Mouse (Mus musculus): ENCODE measurements around the gene Nxnl1.

Nxnl1 gene

DNA sequence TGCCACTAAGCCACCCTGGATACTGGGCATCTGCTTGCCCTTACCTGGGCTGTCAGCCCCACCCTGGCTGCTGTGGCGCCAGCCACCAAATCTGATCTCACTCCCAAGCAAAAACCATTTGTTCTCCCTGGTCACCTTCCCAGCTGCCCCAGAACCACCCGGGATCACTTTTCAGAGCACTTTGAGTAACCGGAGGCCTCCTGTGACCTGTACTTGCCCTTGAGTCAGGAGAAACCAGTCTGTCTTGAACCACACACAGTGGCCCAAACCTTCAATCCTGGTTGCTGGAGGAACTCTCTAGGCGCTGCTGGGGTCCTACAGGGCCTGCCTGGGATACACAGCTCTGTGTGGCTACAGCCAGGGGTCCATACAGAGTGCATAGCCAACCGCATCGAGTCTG lies 13.6 kb downstream of the Nxnl1 start:
- no peak for DNase-seq

DNA sequence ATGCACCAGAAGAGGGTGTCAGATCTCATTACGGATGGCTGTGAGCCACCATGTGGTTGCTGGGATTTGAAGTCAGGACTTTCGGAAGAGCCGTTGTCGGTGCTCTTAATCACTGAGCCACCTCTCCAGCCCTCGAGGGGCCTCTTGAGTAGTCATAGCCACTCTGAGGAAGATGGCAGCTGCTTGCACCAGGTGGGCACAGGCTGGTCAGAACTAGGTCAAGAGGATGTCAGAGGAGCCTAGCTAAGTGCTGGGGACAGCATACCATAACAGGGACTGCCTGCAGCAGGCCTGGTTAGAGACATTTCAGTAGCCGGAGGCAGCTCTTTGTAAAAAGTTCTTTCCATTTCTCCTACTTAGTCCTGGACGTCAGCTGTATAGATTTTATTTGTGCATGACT lies 15.6 kb downstream of the Nxnl1 start:
- no peak for DNase-seq

GRCm38 (mm10) chr8:71547590-71547989 lies 18.8 kb downstream of the Nxnl1 start:
- DNase-seq, result no peak

DNA sequence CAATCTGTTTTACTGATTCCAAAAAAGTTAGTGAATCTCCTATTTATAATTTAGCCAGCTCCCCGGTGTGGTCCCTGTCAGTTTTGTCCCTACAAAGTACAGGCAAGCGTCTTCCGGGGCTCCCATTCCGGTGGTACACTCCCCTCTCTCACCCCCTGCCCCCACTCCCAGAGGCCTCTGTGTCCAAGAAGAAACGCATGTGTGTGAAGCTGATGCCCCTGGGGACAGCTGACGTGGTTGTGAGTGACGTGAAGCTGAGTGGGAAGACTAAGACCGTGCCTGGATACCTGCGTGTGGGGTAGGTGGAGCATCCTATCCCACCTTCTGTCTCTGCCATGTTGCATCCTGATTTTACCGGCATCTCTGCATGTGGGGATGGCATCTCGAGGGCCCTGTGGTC lies 21.3 kb downstream of the Nxnl1 start:
- no peak for DNase-seq

DNA sequence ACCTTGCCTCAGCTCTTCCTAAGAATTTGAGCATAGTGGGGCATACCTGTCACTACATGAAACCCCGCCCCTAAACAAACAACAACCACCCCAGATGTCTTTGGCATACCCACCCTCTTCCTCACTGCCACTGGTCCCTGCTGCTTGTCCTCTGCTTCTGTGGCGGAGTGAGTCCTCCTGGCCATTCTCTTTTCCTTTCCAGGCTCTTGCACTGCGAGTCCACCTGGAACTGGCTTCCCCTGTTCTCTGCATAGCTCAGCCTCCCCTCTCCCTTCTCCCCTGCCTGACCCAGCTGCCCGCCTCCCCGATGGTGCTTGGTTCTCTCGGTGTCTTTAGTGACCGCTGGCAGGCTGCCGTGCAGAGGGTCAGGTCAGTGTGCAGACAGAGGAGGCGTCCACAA lies 22.6 kb downstream of the Nxnl1 start:
- no peak for DNase-seq

DNA sequence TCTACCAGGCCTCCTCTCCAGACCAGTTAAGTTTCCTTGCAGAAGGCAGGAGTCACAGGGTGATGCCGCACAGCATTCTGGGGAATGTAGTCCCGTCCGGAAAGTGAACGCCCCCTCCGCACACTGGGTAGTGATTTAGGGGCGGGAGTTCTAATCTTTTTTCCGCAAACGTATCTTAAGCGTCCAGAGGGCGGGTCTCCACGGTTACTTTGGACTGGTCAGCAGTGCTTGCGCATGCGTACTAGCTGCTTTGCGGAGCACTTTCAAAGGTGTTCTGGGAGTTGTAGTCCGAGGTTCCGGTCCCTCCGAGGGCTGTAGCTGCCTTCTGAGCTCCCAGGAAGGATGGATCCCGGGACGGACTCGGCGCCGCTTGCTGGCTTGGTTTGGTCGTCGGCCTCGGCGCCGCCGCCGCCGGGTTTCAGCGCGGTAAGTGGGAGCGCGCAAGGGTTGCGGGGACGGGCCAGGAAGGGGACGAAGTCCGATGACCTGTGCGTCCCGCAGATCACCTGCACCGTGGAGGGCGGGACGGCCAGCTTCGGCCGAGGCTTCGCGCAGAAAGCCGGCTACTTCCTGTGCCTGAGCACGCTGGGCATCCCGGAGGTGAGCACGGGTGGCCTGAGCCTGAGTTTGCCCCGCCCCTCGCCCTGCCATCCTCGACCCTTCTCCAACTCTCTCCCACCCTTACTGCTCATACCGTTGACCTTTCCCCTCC lies 23.6 kb downstream of the Nxnl1 start, which contains the start of gene Mvb12a:
TSS of gene Mvb12a (plus strand) at position 291 of the 712 bp plus-strand sequence.
- DNase-seq, result peak; percentile 97 to 100

DNA sequence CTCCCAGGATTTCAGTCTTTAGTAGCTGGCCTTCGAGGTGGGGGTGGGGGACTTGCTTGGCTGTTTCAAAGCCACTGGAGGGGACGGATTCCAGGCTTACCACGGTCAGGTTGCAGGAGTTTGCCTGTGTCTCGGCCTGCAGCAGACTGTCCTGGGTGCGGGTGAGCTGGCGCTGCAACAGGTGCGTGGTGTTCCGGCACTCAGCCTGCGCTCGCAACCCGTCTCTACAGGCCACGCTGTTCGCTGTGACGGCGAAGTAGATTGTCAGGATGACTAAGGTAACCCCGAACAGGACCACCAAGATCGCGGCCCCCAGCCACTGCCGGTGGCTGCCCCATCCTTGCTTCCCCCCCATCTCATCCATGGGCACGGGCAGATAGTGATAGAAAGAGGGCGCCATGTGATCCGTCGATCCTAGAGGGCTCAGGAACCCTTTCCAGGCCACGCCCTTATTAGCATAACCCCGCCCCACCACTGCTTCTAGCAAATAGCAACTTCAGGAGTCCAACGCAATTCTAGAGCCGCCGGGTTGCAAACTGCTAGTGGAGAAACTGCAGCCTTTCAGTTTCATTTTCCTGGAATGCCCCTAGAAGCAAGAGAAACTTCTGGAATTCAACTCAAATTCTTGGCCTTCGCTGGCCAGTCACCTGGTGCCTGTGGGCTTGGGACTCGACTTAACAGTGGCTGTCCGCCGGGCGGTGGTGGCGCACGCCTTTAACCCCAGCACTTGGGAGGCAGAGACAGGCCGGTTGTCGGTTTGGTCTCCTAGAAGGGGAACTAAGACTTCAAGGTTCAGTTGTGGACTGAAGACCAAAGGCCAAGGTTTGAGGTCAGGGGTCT lies 29.2 kb downstream of the Nxnl1 start, which contains the start of gene Bst2:
TSS of gene Bst2 (minus strand) at position 429 of the 840 bp plus-strand sequence.
- peak; percentile 96 for DNase-seq

DNA sequence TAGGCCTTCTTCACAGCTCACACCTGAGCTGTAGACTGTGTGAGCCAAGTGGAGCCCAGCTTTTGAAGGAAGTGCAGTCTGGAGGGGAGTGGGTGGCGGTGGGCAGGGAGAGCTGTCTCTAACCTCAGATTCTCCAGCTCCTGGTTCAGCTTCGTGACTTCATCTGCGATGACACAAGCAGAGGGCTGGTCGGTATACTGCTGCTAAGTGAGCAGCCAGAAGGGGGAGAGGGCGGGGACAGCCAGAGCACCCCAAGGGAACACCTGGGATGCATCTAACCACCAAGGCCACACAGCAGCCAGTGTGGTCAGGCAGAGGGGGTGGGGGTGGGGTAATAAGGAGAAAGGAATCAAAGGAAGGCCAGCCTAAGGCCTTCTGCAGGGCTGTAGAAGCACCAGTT lies 30.7 kb downstream of the Nxnl1 start:
- no peak for DNase-seq

GRCm38 (mm10) chr8:71534263-71534810 lies 32.1 kb downstream of the Nxnl1 start:
- DNase-seq, result no peak

DNA sequence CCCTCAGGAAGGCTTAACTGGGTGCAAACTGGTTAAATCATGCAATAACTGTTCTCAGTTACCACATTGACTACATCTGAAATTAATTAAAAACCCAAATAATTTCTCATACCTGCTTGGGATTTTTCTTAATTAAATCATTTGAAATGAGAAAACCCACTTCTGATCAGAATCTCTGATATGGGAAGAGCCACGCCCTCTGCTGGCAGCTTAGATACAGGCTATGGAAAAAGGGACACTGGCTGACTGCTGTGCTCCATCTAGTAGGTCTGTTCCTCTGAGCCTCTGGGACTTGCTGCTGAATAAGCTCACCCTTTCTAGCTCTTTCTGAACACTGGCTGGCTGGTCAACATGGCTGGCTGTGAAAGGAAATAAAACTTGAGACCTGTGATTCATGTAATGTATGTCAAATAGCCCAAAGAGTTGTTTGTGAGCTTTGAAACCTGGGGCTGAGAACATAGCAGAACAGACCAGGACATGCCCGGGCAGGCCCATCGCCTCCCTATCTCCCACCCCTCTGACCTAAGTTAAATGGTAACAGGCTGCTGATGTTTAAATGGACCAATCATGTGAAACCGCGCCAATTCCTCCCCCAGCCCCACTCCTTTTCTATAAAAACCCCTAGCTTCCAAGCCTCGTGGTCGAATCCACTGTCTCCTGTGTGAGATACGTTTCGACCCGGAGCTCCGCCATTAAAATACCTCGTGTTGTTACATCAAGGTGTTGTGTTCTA lies 35.5 kb downstream of the Nxnl1 start:
- peak; percentile 43 to 70 for DNase-seq

DNA sequence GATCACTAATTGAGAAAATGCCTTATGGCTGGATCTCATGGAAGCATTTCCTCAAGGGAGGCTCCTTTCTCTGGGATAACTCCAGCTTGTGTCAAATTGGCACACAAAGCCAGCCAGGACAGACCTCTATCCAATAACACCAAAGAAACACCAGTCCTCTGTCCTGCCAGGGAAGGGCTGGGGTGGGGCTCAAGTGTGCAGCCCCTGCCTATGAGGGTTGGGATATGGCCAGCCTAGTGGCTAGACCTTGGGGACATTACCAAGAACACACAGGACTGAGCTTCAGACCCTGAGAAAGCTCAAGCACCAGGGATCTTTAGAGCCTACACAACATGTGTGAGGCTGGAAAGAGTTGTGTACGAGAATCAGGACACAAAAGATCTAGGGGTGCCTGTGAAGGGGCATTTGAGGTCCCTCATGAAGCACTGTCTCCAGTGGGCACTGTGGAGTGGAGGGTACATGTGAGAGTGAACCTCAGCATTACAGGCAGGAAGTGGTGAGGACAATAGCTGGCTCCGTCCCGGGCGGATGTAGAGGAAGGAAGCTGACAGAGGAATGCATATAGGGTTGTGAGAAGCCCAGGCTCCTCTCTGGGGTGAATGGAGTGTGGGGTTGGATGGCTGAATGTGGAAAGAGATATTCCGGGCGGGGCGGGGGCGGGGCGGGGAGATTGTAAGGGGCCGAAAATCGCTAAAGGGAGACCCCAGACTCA lies 37.9 kb downstream of the Nxnl1 start:
- peak; percentile 53 to 62 for DNase-seq

GRCm38 (mm10) chr8:71527162-71527870 lies 39.1 kb downstream of the Nxnl1 start:
- DNase-seq, result no peak

GRCm38 (mm10) chr8:71526272-71526671 lies 40.1 kb downstream of the Nxnl1 start:
- no peak for DNase-seq

GRCm38 (mm10) chr8:71525226-71526050 lies 41.0 kb downstream of the Nxnl1 start, which contains the start of gene Ccdc194:
Gene Ccdc194 (minus strand): TSS chr8:71525711.
- no peak for DNase-seq

- DNase-seq, result peak; percentile 92 to 96
Measured at GRCm38 (mm10) chr8:71521634-71522033, 44.8 kb downstream of the Nxnl1 start.

GRCm38 (mm10) chr8:71519037-71519825 lies 47.2 kb downstream of the Nxnl1 start:
- peak; percentile 72 to 87 for DNase-seq

DNA sequence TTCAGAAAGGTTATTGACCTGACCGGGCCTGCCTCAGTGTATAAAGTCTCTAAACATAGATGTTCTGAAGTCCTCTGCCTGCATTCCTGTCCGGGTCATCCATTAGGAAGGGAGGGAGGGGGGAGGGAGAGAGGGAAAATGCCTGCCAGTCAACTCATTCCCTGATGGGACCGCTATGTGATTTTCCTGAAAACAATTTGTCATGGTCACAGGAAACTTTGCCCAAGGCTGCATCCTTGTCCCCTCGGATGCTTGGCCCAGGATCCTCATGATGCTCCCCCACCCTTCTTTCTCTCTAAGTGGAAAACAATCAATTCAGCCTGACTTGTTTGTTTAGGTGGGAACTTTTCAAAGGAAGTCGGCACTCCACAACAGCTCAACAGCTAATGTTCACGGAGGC lies 49.6 kb downstream of the Nxnl1 start:
- peak; percentile 38 to 72 for DNase-seq

GRCm38 (mm10) chr8:71515043-71515442 lies 51.4 kb downstream of the Nxnl1 start:
- no peak for DNase-seq

DNA sequence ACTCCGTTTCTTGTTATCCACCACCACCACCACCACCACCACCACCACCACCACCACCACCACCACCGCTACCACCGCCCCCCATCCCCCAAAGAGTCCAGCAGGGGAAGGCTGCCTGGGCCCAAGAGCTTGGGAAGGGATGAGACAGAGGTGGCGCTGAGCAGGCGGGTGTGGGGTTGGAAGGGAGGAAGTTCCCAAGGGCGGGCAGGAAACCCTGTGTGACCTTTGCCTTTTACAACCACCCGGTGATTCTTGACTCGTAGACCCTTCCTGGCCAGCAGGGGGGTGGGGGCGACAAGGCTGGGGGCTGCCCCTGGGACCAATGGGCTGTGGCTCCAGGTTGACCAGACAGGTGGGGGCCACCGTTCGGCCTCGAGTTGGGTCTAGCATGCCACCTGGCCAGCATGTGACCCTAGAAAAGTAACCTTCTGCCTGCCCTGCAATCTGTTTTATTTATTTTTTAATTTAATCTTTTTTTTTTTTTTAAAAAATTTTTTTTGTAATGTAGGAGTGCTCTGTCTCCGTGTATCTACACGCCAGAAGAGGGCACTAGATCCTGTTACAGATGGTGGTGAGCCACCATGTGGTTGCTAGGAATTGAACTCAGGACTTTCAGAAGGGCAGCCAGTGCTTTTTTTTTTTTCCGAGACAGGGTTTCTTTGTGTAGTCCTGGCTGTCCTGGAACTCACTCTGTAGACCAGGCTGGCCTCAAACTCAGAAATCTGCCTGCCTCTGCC lies 53.2 kb downstream of the Nxnl1 start:
- peak; percentile 67 to 68 for DNase-seq
